In the genomic region with DNA sequence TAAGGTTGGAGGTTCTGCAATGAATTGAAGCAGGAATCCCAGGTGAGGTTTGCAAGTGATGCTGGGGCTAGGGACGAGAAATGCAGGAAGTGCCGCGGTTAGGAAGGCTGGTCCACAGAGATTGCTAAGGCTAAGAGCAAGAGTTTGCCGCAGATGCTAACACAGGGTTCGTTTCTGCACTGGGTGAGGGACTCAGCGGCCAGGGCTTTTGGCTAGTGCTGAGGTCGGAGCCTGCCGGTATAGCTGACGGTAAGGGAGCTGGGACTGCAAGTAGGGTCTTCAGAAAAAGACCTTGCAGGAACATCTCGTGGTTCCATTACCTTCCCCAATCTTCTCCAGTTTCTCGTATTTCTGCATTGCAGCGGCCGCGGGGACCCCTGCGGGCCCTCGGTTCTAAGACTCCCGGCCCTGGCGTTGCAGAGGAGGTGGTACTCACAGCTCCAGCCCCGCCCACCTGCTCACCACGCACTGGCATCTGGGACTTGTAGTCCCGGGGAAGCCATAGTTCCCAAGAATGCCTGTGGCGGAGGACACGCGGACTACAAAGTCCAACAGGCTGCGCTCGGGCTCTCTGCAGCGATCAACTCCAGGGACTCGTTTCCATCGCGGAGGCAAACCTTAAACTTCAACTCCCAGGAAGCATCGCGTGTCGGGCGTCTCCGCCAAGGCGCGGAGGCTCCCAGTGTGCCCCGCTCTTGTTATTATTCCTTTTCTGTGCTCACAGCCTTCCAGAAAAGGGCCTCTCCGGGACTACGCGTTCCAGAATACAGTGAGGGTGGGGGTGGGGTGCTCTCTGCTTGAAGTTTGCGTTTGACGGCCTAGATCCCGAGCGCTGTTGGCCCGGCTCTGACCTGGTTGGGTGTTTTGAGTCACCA, we compare ENCODE assay signal across 8 mouse cellular contexts. TPM values are rescaled to one million over a fixed set of nuclear protein-coding genes. Genes with fewer than 3 reads are reported as not detected.
DNase-seq lines count a peak whose midpoint lies in the region; ATAC-seq lines count a peak whose summit lies in the region.

Gene Cdk5, minus strand, starts transcription at position 402 of the 875 bp plus-strand sequence.
Gene Slc4a2, plus strand, starts transcription at position 709 of the 875 bp plus-strand sequence.

- WGBS in hindbrain, embryonic 11.5 days = under 1% methylated on average over 46 of the region's 46 CpGs

- 0 out of 2 replicates have a peak, but pooled peaks cover 4% of the 10 kb centered on the region for H3K27me3 ChIP-seq in hindbrain, embryonic 11.5 days (ENCODE audit: control insufficient read depth, insufficient read depth, low read length)

- H3K9me3 ChIP-seq in hindbrain, embryonic 11.5 days (ENCODE audit: control insufficient read depth, low read length) = no peaks in the 10 kb centered on the region

- peak; percentile 99 for DNase-seq in Muller cell, postnatal 12 days (ENCODE audit: inconsistent ontology term)
- peak; percentile 99 for DNase-seq in cerebellum, adult 9-11 months
- DNase-seq in frontal cortex, adult 2 months (ENCODE audit: extremely low spot score in 1 of 2, low spot score in 1 of 2) = peak; percentile 100
- peak; percentile 99 for DNase-seq in hindbrain, embryonic 11.5 days (ENCODE audit: low spot score)
- peak; percentile 97 for DNase-seq in layer of hippocampus, postnatal 10 days (ENCODE audit: low spot score in 2 of 2)
- DNase-seq in lung, postnatal 10 days = peak; percentile 99
- peak; percentile 95 for DNase-seq in ovary, postnatal 36 days (ENCODE audit: low spot score)
- DNase-seq in thymus, postnatal 25 days = peak; percentile 97

- H3K27ac ChIP-seq in hindbrain, embryonic 11.5 days (ENCODE audit: low read depth, low read length) = peak within 1 kb of the TSS; percentile 88

- H3K4me2 ChIP-seq in hindbrain, embryonic 11.5 days (replicated peaks; ENCODE audit: low read depth, low read length) = peak within 1 kb of the TSS; percentile 89

- H3K9ac ChIP-seq in hindbrain, embryonic 11.5 days (ENCODE audit: low read depth, low read length) = peak within 1 kb of the TSS; percentile 69

- H3K36me3 ChIP-seq in hindbrain, embryonic 11.5 days (ENCODE audit: control insufficient read depth, insufficient read depth, low read length) = 0 out of 2 replicates have a peak, but pooled peaks cover 2% of the 10 kb centered on the region

- H3K4me3 ChIP-seq in hindbrain, embryonic 11.5 days (ENCODE audit: low read depth, low read length) = peak within 1 kb of the TSS; percentile 53

- ATAC-seq in hindbrain, embryonic 11.5 days (ENCODE audit: low FRiP score) = peak; percentile 94

- H3K4me1 ChIP-seq in hindbrain, embryonic 11.5 days (replicated peaks; ENCODE audit: control insufficient read depth, insufficient read depth, low read length) = peaks cover 14% of the 10 kb centered on the region

RNA-seq across cellular contexts. Expression of gene Cdk5, which starts in this region (rescaled TPM):
- 214 and 226 TPM in 2 replicates for polyA plus RNA-seq in frontal cortex, adult 2 months (2012; rRNA removed)
- 56.3 and 62.4 TPM in 2 replicates for polyA plus RNA-seq in hindbrain, embryonic 11.5 days (2014; fragmentation: Nextera tagmentation; extraction: Ambion mirVana)
- 100 to 1,000 TPM; 127 to 133 TPM for total RNA-seq in layer of hippocampus, postnatal 10 days (2021)

RNA-seq across cellular contexts. Expression of gene Slc4a2, which starts in this region (rescaled TPM):
- polyA plus RNA-seq in frontal cortex, adult 2 months (2012; rRNA removed) = 32.2 and 32.3 TPM in 2 replicates
- 14.3 and 17.9 TPM in 2 replicates for polyA plus RNA-seq in hindbrain, embryonic 11.5 days (2014; fragmentation: Nextera tagmentation; extraction: Ambion mirVana)
- total RNA-seq in layer of hippocampus, postnatal 10 days (2021) = 10 to 100 TPM; 22.0 to 33.7 TPM

Comparison
In these comparisons a context has a peak if more than half of its experiments do, and no peak if none do; other contexts are left out.
1. Peak in every context shown above with its lines: DNase-seq, ATAC-seq, H3K4me3 ChIP-seq and H3K27ac ChIP-seq.